Mouse (Mus musculus) lung, adult 2 months (tissue): ENCODE data around the gene Drg1. TPM values are rescaled to one million over a fixed set of nuclear protein-coding genes. Genes with fewer than 3 reads are reported as not detected.
"Not testable (repeated sequence)": the region's sequence is repeated elsewhere in the genome, so short reads cannot be mapped to it uniquely, and the experiment has no call there.

Experiments used
- DNase-seq: peaks from one replicate; pipeline ENCODE4 v3.0.0; 2022
- H3K4me1 ChIP-seq: fragments of 200-500 bp; 2 replicates; pipeline ENCODE4 v1.6.1; 2011; ENCODE audit warnings: low read length; ENCODE audit not compliant: control insufficient read depth, insufficient read depth
- H3K4me3 ChIP-seq: fragments of 200-500 bp; replicated peaks from 2 replicates; pipeline ENCODE3; 2011; ENCODE audit warnings: low read depth, mild to moderate bottlenecking, control low read depth, low read length; ENCODE audit errors: extremely low read depth
- CTCF ChIP-seq: fragments of 200-500 bp; IDR thresholded peaks from 2 replicates; pipeline ENCODE4 v1.5.1; 2011; ENCODE audit warnings: mild to moderate bottlenecking, low read length, control low read depth; ENCODE audit not compliant: insufficient read depth
- POLR2A ChIP-seq: fragments of 200-500 bp; IDR thresholded peaks from 2 replicates; pipeline ENCODE4 v1.6.1; 2011; ENCODE audit warnings: low read depth, mild to moderate bottlenecking, control low read depth, low read length, borderline replicate concordance; ENCODE audit errors: extremely low read depth
- WGBS: fragments of 180-500 bp; shearing (Covaris S2); methylation state at CpG from one replicate; pipeline ENCODE4 v1.1.7; 2018; 5-methylcytosine and 5-hydroxymethylcytosine counted together
- polyA plus RNA-seq: library from polyadenylated mRNA; depleted of rRNA; stranded (reverse); fragments of >200 nt; gene quantifications from 2 replicates; pipeline ENCODE4 v1.2.3, GENCODE M21; 2012

Drg1 gene
- polyA plus RNA-seq, 1 experiment: 21.5 TPM

DNA sequence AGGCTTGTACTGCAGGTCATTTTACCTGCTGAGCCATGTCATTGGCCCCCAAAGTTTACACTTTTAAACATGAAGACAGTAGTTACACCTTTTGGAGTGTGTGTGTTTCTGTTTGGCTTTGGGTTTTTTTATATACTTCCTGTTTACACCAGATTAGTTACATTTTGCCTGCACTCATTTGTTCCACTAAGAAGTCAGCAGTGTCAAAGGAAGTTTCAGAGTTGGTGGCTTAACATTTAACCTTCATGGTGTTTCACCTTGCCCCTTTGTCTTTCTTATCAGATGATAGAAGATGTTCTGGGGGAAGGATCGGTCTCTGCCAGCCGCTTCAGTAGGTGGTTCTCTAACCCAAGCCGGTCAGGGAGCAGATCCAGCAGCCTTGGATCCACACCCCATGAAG is 39.1 kb downstream of the Drg1 start:
- DNase-seq: no peak
- WGBS: 87% methylated on average over 3 of the region's 3 CpGs
- Histone ChIP-seq H3K4me1 (no peaks in the 10 kb centered on the region; the same call in 1 of the 2 replicates), H3K4me3 (no peak overlapping the region)
- TF ChIP-seq CTCF (no peak), POLR2A (no peak)

- no peak overlapping the region for H3K4me3 ChIP-seq
- no peak for TF ChIP-seq CTCF
- TF ChIP-seq POLR2A: no peak
- H3K4me1 ChIP-seq: no peaks in the 10 kb centered on the region
- no peak for DNase-seq
- WGBS: 45% methylated on average over 5 of the region's 5 CpGs
These were observed 43.1 kb downstream of the Drg1 start for GRCm38 (mm10) chr11:3223105-3223504.

DNA sequence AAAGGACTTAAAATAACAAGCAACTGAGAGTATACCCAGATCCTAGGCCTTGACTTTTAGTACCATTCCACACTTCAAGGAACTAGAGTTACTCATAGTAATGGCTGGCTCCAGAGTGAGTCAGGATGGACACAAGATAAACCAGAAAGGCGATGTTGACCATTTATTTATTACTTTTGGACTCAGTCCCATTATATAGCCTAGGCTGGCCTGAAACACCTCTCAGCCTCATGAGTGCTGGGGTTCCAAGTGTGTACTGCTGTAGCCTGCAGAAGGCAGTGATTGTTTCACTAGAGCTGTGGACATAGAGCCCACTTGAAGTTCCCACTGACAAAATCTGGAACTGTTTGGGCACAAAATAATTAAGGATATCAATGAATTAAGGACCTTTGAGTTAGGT is 53.7 kb downstream of the Drg1 start:
- no peak for DNase-seq
- no peak overlapping the region for H3K4me3 ChIP-seq
- 48% methylated on average over 1 of the region's 1 CpGs for WGBS
- no peak for TF ChIP-seq POLR2A
- TF ChIP-seq CTCF: no peak
- no peaks in the 10 kb centered on the region for H3K4me1 ChIP-seq

- Histone ChIP-seq H3K4me1 (peaks cover 3% of the 10 kb centered on the region), H3K4me3 (no peak overlapping the region)
- DNase-seq: no peak
- WGBS: 88% methylated on average over 3 of the region's 3 CpGs
- TF ChIP-seq POLR2A (no peak), CTCF (no peak)
These were observed 59.4 kb downstream of the Drg1 start for GRCm38 (mm10) chr11:3206783-3207182.

GRCm38 (mm10) chr11:3205207-3205606 is 61.0 kb downstream of the Drg1 start:
- Histone ChIP-seq H3K4me3 (no peak overlapping the region), H3K4me1 (peaks cover 3% of the 10 kb centered on the region)
- no peak for TF ChIP-seq CTCF
- TF ChIP-seq POLR2A: no peak
- 83% methylated on average over 3 of the region's 3 CpGs for WGBS
- DNase-seq: no peak

DNA sequence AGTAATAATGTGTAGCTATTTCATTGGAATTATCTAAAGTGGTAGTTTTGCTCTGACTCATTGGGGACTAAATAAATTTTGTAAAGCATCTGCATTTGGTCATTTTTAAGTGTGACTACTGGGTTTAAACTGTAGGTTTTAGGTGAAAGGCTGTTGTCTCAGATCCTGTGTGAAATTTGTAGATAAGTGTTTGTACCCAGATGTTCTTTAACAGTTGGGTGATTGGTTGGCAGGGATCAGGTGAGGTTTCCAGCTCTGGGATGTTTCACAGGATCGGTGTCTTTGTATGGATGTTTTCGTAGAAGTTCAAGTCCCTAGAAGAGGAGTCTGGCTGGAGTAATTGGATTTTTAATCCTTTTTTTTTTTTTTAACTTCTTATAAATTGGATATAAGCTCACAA is 62.4 kb downstream of the Drg1 start:
- 74% methylated on average over 2 of the region's 2 CpGs for WGBS
- no peak overlapping the region for H3K4me3 ChIP-seq
- no peak for TF ChIP-seq CTCF
- no peak for TF ChIP-seq POLR2A
- H3K4me1 ChIP-seq: peaks cover 3% of the 10 kb centered on the region
- no peak for DNase-seq

GRCm38 (mm10) chr11:3202781-3203441 is 63.3 kb downstream of the Drg1 start:
- peak; percentile 64 for DNase-seq
- Histone ChIP-seq H3K4me3 (peak overlapping the region; percentile 67), H3K4me1 (peaks cover 3% of the 10 kb centered on the region)
- WGBS: 8% methylated on average over 55 of the region's 57 CpGs
- TF ChIP-seq CTCF: no peak
- TF ChIP-seq POLR2A: no peak

DNA sequence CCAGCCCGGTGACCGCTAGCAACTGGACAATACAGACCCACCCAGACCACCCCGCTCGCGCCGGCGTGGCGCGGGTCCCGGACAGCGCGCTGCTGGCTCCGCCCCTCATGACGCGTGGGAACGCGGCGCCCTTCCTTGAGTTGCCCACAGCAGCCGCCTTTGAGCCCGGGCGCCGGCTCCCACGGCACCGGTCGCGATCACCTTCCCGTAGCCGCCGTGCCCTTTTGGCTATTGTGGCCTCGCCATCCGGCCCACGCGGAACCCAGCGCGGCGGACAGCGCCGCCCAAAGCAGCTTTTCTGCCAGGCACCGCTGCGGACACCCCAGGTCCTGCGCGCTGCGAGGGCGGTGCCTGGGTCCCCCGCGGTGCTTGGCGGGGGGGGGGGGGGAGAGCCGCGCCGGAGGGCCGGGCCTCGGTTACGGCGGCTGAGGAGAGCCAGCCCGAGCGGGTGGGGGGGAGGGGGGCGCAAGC is 63.9 kb downstream of the Drg1 start, which contains the start of gene Eif4enif1:
Gene Eif4enif1 (plus strand): TSS at position 162 of the 471 bp plus-strand sequence.
- peak; percentile 95 for DNase-seq
- under 1% methylated on average over 49 of the region's 57 CpGs for WGBS
- H3K4me1 ChIP-seq: peaks cover 3% of the 10 kb centered on the region
- TF ChIP-seq CTCF (no peak), POLR2A (no peak)
- H3K4me3 ChIP-seq: peak within 1 kb of the TSS; percentile 79

DNA sequence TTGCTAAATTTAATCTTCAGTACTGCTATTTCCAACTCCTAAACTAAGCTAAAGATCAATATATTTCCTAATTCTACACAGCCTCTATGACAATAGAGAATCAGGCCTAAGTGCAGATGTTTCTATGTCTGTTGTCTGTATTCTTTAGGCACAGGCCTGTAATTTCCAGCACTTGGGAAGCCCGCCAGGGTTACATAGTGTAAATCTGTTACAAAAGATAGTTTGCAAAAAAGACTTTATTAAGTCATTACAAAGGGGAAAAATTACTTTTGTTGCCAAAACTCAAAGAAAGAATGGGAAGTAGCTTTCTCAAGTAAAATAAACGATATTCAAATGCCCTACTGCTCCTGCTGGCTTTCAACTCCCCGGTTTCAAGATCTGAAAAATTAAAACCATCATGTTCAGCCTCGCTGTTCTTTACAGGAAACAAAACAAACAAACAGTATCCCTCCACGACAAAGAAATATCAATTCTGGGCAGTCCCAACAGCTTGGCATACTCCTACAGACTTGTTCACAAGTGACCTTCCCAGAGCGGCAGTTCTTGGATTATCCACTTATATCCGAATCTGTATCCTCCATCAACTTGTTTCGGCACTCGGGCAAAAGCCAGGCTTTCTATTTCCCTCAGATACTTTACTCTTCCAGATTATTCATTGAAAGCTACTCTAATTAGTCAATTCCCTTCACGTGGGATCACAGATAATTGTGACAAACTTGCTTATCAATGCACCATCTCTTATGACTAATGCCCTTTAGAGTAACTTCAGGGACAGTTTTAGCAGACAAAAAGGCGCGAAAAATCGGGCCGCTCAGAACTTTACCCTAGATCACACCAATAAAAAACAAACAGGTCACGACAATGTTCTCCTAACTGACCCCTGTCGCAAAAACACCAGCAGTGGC is 64.6 kb downstream of the Drg1 start:
- peak; percentile 10 for DNase-seq
- H3K4me3 ChIP-seq: peak overlapping the region; percentile 79
- WGBS: 3% methylated on average over 16 of the region's 16 CpGs
- H3K4me1 ChIP-seq: peaks cover 3% of the 10 kb centered on the region
- TF ChIP-seq POLR2A: no peak
- TF ChIP-seq CTCF: no peak

- 94% methylated on average over 5 of the region's 7 CpGs for WGBS
- not testable (repeated sequence) for H3K4me1 ChIP-seq, H3K4me3 ChIP-seq, DNase-seq
These were observed 65.6 kb downstream of the Drg1 start for GRCm38 (mm10) chr11:3200636-3201035.
